In the genomic region with DNA sequence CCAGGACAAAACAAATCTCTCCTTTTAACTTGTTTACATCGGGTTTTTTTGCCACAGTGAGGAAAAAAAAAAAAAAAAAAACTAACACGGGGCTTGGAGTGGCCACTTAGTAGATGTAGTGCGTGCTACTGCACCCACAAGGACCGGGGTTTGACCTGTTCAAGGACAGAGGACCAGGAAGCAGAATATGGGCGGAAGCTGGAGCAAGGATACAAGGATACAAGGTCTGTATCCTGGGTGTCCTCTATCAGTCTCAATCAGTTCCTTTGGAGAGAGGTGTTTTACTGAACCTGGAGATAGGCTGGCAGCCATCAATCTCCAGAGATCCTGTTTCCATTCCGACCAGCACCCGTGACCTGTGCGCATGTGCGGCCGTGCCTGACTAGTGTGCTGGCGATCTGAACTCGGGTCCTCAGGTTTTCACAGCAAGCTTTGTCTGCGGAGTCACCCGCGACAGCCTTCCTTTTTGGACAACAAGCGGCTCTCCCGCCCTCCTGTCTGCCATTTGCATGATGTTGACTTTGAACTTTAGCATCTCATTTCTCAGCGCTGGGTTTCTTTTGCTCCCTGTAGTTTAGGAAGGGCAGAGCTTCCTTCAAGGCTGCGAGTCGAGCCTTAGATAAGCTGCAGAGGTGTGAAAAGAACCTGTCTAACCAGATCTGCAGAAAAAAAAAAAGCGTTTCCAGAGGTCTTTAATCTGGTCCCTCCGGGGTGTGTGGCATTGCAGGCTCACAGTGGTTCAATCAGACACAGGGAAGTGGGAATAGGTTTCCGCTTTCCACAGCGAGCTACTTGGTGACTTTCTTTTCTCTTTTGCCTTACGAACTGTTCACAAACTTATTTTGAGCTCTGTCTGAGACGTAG, we compare ENCODE assay signal across 15 mouse cellular contexts. TPM values are rescaled to one million over a fixed set of nuclear protein-coding genes. Genes with fewer than 3 reads are reported as not detected.
A peak's percentile ranks its signal among the peaks of the same experiment; 100 is the strongest.
DNase-seq lines count a peak whose midpoint lies in the region; ATAC-seq and TF ChIP-seq lines count a peak whose summit lies in the region.
"Had no signal": no experiment of that assay in that cellular context is flagged by ENCODE, and none has a peak within 500 bp of the region (broad histone marks: within the 10 kb centered on the region; RNA-seq: fewer than 3 reads in every experiment).

No protein-coding gene starts in this region.

- H3K9ac ChIP-seq in heart, embryonic 11.5 days (ENCODE audit: low read depth, low read length): no peak overlapping the region
- no peak overlapping the region for H3K9ac ChIP-seq in lung, embryonic 15.5 days
- H3K9ac ChIP-seq in embryonic facial prominence, embryonic 14.5 days (ENCODE audit: low read depth, low read length): no peak overlapping the region
- no peak overlapping the region for H3K9ac ChIP-seq in stomach, postnatal 0 days (ENCODE audit: low read length)
- H3K9ac ChIP-seq: hindbrain, embryonic 14.5 days; liver, embryonic 13.5 days; neural tube, embryonic 13.5 days had no signal

- H3K36me3 ChIP-seq in heart, embryonic 11.5 days (ENCODE audit: control insufficient read depth, insufficient read depth, low read length): no peaks in the 10 kb centered on the region
- H3K36me3 ChIP-seq in lung, embryonic 15.5 days: no peaks in the 10 kb centered on the region
- H3K36me3 ChIP-seq in embryonic facial prominence, embryonic 14.5 days (ENCODE audit: control insufficient read depth, insufficient read depth, low read length): no peaks in the 10 kb centered on the region
- no peaks in the 10 kb centered on the region for H3K36me3 ChIP-seq in stomach, postnatal 0 days (ENCODE audit: control insufficient read depth, insufficient read depth, low read length)
- H3K36me3 ChIP-seq: forebrain, embryonic 10.5 days; liver, embryonic 13.5 days; neural tube, embryonic 13.5 days had no signal

- no peaks in the 10 kb centered on the region for H3K4me1 ChIP-seq in heart, embryonic 11.5 days (ENCODE audit: control insufficient read depth, insufficient read depth, low read length)
- H3K4me1 ChIP-seq in lung, embryonic 15.5 days: no peaks in the 10 kb centered on the region
- H3K4me1 ChIP-seq in embryonic facial prominence, embryonic 14.5 days (ENCODE audit: control insufficient read depth, insufficient read depth, low read length): no peaks in the 10 kb centered on the region
- H3K4me1 ChIP-seq in stomach, postnatal 0 days (replicated peaks; ENCODE audit: control insufficient read depth, insufficient read depth): no peaks in the 10 kb centered on the region
- H3K4me1 ChIP-seq: liver, embryonic 13.5 days; neural tube, embryonic 13.5 days had no signal

- TF ChIP-seq CTCF in stomach, postnatal 0 days (IDR thresholded peaks at IDR 0.05; ENCODE audit: low read depth): no peak

- WGBS in heart, embryonic 11.5 days (ENCODE audit: insufficient replicate concordance): 21% methylated on average over 26 of the region's 26 CpGs
- 17% methylated on average over 26 of the region's 26 CpGs for WGBS in lung, embryonic 15.5 days
- 33% methylated on average over 26 of the region's 26 CpGs for WGBS in embryonic facial prominence, embryonic 14.5 days
- WGBS in stomach, postnatal 0 days: 22% methylated on average over 26 of the region's 26 CpGs

- H3K27me3 ChIP-seq in heart, embryonic 11.5 days (ENCODE audit: control insufficient read depth, insufficient read depth, low read length): 0 out of 2 replicates have a peak, but pooled peaks cover 3% of the 10 kb centered on the region
- H3K27me3 ChIP-seq in lung, embryonic 15.5 days: no peaks in the 10 kb centered on the region
- peaks cover 6% of the 10 kb centered on the region; the same call in 1 of the 2 replicates for H3K27me3 ChIP-seq in embryonic facial prominence, embryonic 14.5 days (replicated peaks; ENCODE audit: control insufficient read depth, insufficient read depth, low read length)
- H3K27me3 ChIP-seq in stomach, postnatal 0 days (ENCODE audit: control insufficient read depth, insufficient read depth, low read length): no peaks in the 10 kb centered on the region
- H3K27me3 ChIP-seq: liver, embryonic 13.5 days had no signal

- no peak overlapping the region for H3K27ac ChIP-seq in heart, embryonic 11.5 days (ENCODE audit: low read depth, low read length)
- no peak overlapping the region for H3K27ac ChIP-seq in lung, embryonic 15.5 days
- H3K27ac ChIP-seq in embryonic facial prominence, embryonic 14.5 days (replicated peaks; ENCODE audit: low read depth, low read length): no peak overlapping the region
- no peak overlapping the region for H3K27ac ChIP-seq in stomach, postnatal 0 days (replicated peaks)
- H3K27ac ChIP-seq: forebrain, embryonic 10.5 days; hindbrain, embryonic 14.5 days; liver, embryonic 13.5 days; neural tube, embryonic 13.5 days had no signal

- no peak for DNase-seq in heart, adult 18-20 months
- DNase-seq in lung, adult 18-20 months: no peak
- DNase-seq in embryonic facial prominence, embryonic 14.5 days (ENCODE audit: low spot score): peak; percentile 68
- peak; percentile 31 for DNase-seq in stomach, postnatal 0 days (ENCODE audit: low spot score)
- no peak for DNase-seq in layer of hippocampus, adult 8-10 months (ENCODE audit: low spot score in 2 of 2)
- DNase-seq in adipocyte (ENCODE audit: low spot score): no peak
- DNase-seq: cerebellum, adult 18-20 months; liver, embryonic 13.5 days; right cerebral cortex, postnatal 4 days; thymus, postnatal 4 days had no signal

- peak overlapping the region; percentile 35 for H3K4me2 ChIP-seq in heart, embryonic 11.5 days
- peak overlapping the region; percentile 30; the same call in 1 of the 2 replicates for H3K4me2 ChIP-seq in lung, embryonic 15.5 days
- H3K4me2 ChIP-seq in embryonic facial prominence, embryonic 14.5 days (ENCODE audit: low read depth, low read length): no peak overlapping the region
- 0 out of 2 replicates have a peak overlapping the region, but pooled peaks have one; percentile 20 for H3K4me2 ChIP-seq in stomach, postnatal 0 days (replicated peaks; ENCODE audit: low read depth)
- H3K4me2 ChIP-seq: hindbrain, embryonic 14.5 days; liver, embryonic 13.5 days; neural tube, embryonic 13.5 days had no signal

- ATAC-seq in heart, embryonic 11.5 days (replicated peaks; ENCODE audit: insufficient number of reproducible peaks, low FRiP score, low TSS enrichment): no peak
- no peak for ATAC-seq in lung, embryonic 15.5 days (ENCODE audit: borderline replicate concordance, extremely low read depth, low FRiP score, low TSS enrichment)
- ATAC-seq in embryonic facial prominence, embryonic 14.5 days (ENCODE audit: low read depth): no peak
- peak; percentile 65; the same call in 1 of the 2 replicates for ATAC-seq in stomach, postnatal 0 days (ENCODE audit: low FRiP score, low TSS enrichment)

- H3K9me3 ChIP-seq in heart, embryonic 11.5 days (replicated peaks; ENCODE audit: control insufficient read depth, low read length): no peaks in the 10 kb centered on the region
- no peaks in the 10 kb centered on the region for H3K9me3 ChIP-seq in lung, embryonic 15.5 days
- H3K9me3 ChIP-seq in embryonic facial prominence, embryonic 14.5 days (ENCODE audit: control insufficient read depth, low read length): no peaks in the 10 kb centered on the region
- H3K9me3 ChIP-seq in stomach, postnatal 0 days (ENCODE audit: control insufficient read depth, low read length): no peaks in the 10 kb centered on the region

- TF ChIP-seq EP300 in stomach, postnatal 0 days (optimal IDR thresholded peaks at IDR 0.05): no peak

- H3K4me3 ChIP-seq in heart, embryonic 11.5 days (ENCODE audit: low read depth, low read length): no peak overlapping the region
- H3K4me3 ChIP-seq in lung, embryonic 15.5 days: no peak overlapping the region
- no peak overlapping the region for H3K4me3 ChIP-seq in embryonic facial prominence, embryonic 14.5 days (ENCODE audit: low read depth, low read length)
- H3K4me3 ChIP-seq in stomach, postnatal 0 days (ENCODE audit: low read depth, low read length): no peak overlapping the region
- H3K4me3 ChIP-seq: forebrain, embryonic 10.5 days; liver, embryonic 13.5 days; neural tube, embryonic 13.5 days had no signal

RNA-seq across cellular contexts. Expression of gene Nptx2, which starts 38.8 kb away (rescaled TPM):
- polyA plus RNA-seq in heart, embryonic 11.5 days (2014; fragmentation: Nextera tagmentation; extraction: Ambion mirVana): 0.29 and 0.49 TPM in 2 replicates
- under 1 TPM; 0.10 to 0.26 TPM for total RNA-seq in heart, adult 18-20 months (2021)
- polyA plus RNA-seq in lung, embryonic 15.5 days (2015; fragmentation: Nextera tagmentation; extraction: Ambion mirVana): 0.15 and 0.42 TPM in 2 replicates
- 1.4 and 1.7 TPM in 2 replicates for polyA plus RNA-seq in embryonic facial prominence, embryonic 14.5 days (2014; fragmentation: Nextera tagmentation; extraction: Ambion mirVana)
- polyA plus RNA-seq in stomach, postnatal 0 days (2015; fragmentation: Nextera tagmentation; extraction: Ambion mirVana): 4.6 and 5.1 TPM in 2 replicates
- 10 to 100 TPM; 25.5 to 34.3 (median 31.0) TPM for total RNA-seq in layer of hippocampus, adult 8-10 months (2022)

Comparison
In these comparisons a context has a peak if more than half of its experiments do, and no peak if none do; other contexts are left out.
1. DNase-seq: peak in embryonic facial prominence, embryonic 14.5 days (single experiment) and stomach, postnatal 0 days (single experiment); none in heart, adult 18-20 months (0 of 2), lung, adult 18-20 months (0 of 2), layer of hippocampus, adult 8-10 months (0 of 2) and adipocyte (single experiment).